Mouse (Mus musculus) layer of hippocampus, postnatal 25 days (tissue): ENCODE data around the gene Calm2. TPM values are rescaled to one million over a fixed set of nuclear protein-coding genes. Genes with fewer than 3 reads are reported as not detected.

Experiments
- DNase-seq, 2 experiments: peaks; one replicate each; pipeline ENCODE4 v3.0.0; 2022; ENCODE audit warnings: mixed read lengths in 2 of 2, low spot score in 1 of 2; ENCODE audit errors: extremely low spot score in 1 of 2
- total RNA-seq, 2 experiments: library from RNA; stranded (reverse); gene quantifications; 2 replicates each; pipeline ENCODE4 v1.2.3; 2021

Calm2 gene
- total RNA-seq, 2 experiments from 2014 or later: 2,126 to 2,271 TPM

- DNase-seq: no peak
Observed at GRCm38 (mm10) chr17:87405576-87405975, 41.2 kb downstream of the Calm2 start.

- DNase-seq: no peak
Observed at GRCm38 (mm10) chr17:87403462-87403861, 43.3 kb downstream of the Calm2 start.

DNA sequence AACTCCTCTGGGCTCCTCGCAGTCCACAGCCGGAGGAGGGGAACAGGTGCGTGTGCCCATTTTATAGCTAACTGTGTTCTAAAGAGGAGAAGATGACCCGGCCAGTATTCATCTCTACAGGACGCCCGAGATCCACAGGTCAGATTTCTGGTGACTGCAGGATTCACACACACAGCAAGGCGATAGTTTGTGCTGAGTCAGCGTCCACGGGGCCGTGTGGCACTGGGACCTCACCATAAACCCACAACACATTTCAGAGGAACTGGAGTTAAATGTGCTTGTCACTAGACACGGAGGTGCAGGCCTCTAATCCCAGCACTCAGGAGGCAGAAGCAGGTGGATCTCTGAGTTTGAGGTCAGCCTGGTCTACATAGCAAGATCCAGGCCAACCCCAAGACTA lies 44.3 kb downstream of the Calm2 start:
- no peak for DNase-seq

- no peak for DNase-seq
Observed at GRCm38 (mm10) chr17:87397088-87397487, 49.6 kb downstream of the Calm2 start.

GRCm38 (mm10) chr17:87391242-87391641 lies 55.5 kb downstream of the Calm2 start:
- no peak for DNase-seq

DNA sequence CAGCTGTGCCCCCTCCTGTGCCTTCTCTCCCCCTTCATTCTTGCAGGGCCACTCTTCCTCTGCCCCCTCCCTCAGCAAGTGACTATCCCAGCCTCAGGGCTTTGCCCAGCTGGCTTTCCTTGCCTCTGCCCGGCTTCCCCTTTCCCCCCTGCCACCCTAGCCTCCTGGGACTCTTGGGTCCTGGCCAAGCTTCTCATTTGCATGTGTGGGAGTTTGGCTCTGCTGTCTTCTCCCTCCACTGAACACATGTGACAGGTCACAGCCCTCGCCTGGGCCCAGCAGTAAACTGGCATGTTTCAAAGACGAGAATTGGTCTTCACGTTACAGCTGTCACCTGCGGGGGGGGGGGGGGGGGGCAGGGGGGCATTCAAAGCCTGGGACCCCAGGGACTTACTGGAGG lies 59.7 kb downstream of the Calm2 start:
- no peak for DNase-seq

DNA sequence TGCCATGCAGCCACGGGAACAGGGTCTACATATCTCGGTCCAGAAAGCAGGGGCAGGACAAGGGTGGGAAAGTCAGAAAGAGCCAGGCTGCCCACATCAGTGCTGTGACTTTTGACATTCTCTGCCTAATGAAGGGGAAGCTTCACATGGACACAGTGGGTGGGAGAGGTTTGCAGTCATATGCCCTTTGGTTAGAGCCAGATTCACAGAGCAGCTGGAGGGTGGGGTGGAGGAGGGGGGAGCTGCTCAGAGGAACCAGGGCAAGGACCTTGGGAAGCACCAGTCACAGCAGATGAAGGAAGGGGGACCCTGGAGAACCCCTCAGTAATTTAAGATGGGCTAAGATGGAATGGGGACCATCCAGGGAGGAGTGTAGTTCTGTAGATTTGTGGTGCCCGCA lies 60.9 kb downstream of the Calm2 start:
- DNase-seq: no peak

Other genes starting within 250 kb of the Calm2 start
- gene Mcfd2, start 181.0 kb downstream of the Calm2 start, total RNA-seq: 10 to 100 TPM; 51.0 to 53.2 TPM
- 1 to 10 TPM; 5.1 to 8.1 TPM for gene Ttc7, start 164.0 kb downstream of the Calm2 start, total RNA-seq
- gene Stpg4, start 19.2 kb downstream of the Calm2 start, total RNA-seq: not detected
- gene Epcam, start 189.0 kb upstream of the Calm2 start, total RNA-seq: under 1 TPM; 0.35 to 0.64 TPM
- gene Msh2, start 225.4 kb upstream of the Calm2 start, total RNA-seq: 10 to 100 TPM; 36.9 to 42.2 TPM